Mouse (Mus musculus) layer of hippocampus, postnatal 25 days (tissue): ENCODE measurements around the gene Olfr1341. TPM values are rescaled to one million over a fixed set of nuclear protein-coding genes. Genes with fewer than 3 reads are reported as not detected.

Experiments used
- DNase-seq, 2 experiments: peaks; one replicate each; pipeline ENCODE4 v3.0.0; 2022; ENCODE audit warnings: mixed read lengths in 2 of 2, low spot score in 1 of 2; ENCODE audit errors: extremely low spot score in 1 of 2
- total RNA-seq, 2 experiments: library from RNA; stranded (reverse); gene quantifications; 2 replicates each; pipeline ENCODE4 v1.2.3; 2021

Gene Olfr1341
- total RNA-seq = not detected

DNA sequence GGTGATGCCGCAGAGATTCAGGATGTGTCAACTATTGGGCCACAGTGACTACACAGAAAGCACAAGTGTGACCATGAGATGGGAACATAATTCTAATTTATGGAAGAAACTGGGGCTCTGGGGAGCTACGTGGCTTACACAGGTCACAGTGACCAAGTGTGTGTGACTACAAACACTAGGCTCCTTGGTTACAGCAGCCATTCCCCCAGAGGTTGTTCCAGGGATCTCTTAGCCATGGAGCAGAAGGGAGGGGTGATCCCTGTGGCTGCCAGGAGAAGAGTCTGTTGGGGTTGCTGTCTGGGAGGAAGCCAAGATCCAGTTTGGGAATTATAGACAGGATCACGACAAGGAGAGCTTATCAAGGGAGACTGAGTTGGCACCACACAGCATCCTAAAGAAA, at the start of gene Olfr1341:
Olfr1341 (plus strand) TSS at position 301 of the 400 bp plus-strand sequence.
- no peak for DNase-seq

- no peak for DNase-seq
Measured at GRCm38 (mm10) chr4:118658652-118659051, 44.7 kb upstream of the Olfr1341 start, which contains the start of gene Olfr62. Olfr62 (plus strand) TSS chr4:118658952.

GRCm38 (mm10) chr4:118687086-118687485, 16.2 kb upstream of the Olfr1341 start:
- DNase-seq = no peak

GRCm38 (mm10) chr4:118692412-118692973, 10.8 kb upstream of the Olfr1341 start, which contains the start of gene Olfr1342:
Olfr1342 (minus strand) TSS chr4:118692756.
- no peak for DNase-seq

DNA sequence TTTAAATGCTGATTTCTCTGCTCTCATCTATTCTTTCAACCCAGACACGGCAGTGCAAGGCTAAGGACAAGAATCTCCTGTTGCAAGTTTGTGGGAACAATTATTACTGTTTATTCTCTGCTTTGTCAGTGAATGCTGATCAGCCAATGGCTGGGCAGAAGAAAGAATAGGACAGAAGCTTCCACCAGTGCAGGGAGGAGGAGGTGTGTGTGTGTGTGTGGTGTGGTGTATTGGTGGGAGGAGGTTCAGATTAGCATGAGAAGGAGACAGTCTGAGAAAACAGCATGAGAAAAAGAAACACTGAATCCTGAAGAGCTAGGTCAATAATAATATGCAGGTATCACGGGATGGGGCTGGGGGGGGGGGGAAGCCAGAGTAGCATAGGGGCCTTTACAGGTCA, 9.5 kb upstream of the Olfr1341 start:
- DNase-seq = no peak

- DNase-seq = no peak
Measured at GRCm38 (mm10) chr4:118708086-118708485, 4.8 kb downstream of the Olfr1341 start.

DNA sequence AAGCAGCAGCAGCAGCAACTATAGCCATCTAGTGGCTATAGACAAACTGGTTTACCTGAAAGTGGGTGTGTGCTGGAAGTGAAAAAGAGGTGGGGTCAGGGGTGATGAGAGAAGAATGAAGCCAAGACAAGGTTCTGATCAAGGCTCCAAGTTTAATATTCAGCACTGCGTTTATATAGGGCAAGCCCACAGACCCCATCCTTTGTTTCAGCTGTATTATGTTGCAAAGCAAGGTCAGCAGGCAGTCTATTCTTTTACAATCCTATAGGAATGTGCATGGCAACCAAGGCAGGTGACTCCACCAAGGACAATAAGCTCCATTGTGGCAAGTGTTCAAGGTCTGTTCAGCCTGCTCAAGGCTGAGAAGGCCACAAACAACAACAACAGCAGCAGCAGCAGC, 8.3 kb downstream of the Olfr1341 start:
- DNase-seq = no peak

- DNase-seq = no peak
Measured at GRCm38 (mm10) chr4:118719838-118720237, 16.5 kb downstream of the Olfr1341 start, which contains the start of gene Olfr1340. Olfr1340 (plus strand) TSS chr4:118720138.

GRCm38 (mm10) chr4:118721742-118722483, 18.6 kb downstream of the Olfr1341 start:
- DNase-seq = no peak

DNA sequence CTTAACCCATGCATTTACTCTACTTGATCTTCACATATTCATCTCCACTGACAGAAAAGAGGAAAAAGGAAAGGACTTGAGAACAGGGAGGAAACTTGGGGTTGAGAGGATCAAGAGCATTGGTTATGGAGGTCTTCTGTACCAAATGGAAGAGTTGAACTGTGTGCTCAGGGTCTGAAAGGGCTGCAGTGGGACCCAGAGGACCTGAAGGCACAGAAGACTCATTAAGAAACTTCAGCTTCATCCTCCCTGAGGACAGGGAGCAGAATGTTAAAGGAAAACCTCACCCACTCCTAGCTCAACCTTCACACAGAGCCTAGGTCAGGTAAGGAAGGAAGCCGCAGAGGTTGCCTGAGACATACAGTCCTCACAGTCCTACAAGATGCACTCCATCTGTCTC, 28.6 kb downstream of the Olfr1341 start, which contains the start of gene Olfr1339:
Olfr1339 (plus strand) TSS at position 301 of the 400 bp plus-strand sequence.
- DNase-seq = no peak

GRCm38 (mm10) chr4:118739574-118739973, 36.3 kb downstream of the Olfr1341 start:
- no peak for DNase-seq

DNA sequence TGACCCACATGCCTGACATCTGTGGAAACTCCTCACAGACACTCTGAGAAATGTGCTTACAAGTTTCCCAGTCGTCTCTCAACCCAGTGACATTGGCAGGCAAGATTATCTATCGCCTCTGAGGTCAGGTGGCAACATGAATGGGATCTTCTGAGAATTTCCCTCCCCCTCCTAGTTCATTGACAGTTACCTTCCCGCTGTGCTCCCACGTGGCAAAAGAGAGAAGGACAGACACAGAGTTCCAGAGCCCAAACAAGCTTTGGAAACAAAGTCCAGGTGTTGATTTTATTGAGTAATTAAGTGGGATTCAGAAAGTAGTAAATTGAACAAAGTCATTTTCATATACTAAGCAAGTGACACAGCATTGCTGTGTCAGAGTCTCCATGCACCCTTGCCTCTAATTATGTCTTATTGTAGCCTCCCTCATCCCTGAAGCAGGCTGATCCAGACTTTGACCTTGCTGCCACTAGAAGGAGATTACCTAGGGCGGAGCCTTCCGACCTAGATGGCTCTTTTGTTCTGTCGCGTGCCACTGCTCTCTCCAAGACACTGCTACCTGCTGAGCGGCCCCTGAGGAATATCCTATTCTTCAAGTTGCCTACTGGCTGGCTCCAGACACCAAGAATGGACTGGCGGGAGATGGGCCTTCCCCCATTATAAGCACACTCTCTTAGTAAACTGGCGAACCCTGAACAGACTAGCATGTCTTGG, 37.8 kb downstream of the Olfr1341 start:
- DNase-seq = no peak

DNA sequence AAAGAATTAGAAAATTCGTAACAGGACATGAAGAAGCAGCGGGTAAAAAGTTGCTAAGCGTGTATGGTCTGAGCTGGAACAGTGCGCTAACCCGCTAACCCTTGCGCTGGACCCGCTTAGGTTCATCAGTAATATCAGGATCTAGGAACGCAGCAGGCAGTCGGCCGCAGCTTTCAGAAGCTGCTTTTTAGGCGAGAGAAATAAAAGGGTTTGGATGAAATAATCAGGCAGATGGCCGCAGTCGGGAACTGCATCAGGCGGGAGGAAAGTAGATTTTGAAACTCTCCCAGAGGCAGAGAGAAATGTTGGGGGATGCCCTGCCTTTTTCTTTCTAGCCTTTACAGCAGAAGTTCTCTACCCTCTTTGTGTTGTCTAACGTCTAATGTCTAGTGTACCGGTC, 38.6 kb downstream of the Olfr1341 start:
- no peak for DNase-seq

DNA sequence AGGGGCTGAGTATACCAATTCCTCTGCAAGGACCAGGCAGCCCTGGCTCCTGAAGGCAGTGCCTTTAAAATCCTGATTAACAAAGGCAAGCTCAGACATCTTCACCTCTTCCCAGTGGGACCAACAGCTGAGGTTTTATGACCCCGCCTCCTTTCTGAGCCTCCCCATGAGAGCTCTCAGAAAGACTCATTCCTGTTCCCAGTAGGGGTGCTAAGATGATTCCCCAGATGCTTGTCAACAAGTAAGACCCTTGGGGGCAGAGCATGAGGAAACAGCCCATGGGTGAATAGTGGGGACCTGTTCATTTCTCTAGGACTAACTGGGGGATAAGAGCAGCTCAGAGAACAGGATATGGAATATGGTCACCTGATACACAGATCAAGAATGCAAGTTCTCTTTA, 55.3 kb downstream of the Olfr1341 start, which contains the start of gene Olfr1338:
Olfr1338 (minus strand) TSS at position 101 of the 400 bp plus-strand sequence.
- DNase-seq = no peak

Other genes with a start within 250 kb of the Olfr1341 start
- under 1 TPM in 1 of 2 experiments, not detected in 1; 0.34 TPM for gene Mpl, start 246.0 kb upstream of the Olfr1341 start, total RNA-seq
- 1 to 10 TPM; 7.0 to 8.1 TPM for gene Tie1, start 213.5 kb upstream of the Olfr1341 start, total RNA-seq
- gene 2610528J11Rik, start 176.5 kb upstream of the Olfr1341 start, total RNA-seq = not detected
- 10 to 100 TPM; 10.4 to 12.3 TPM for gene Tmem125, start 159.5 kb upstream of the Olfr1341 start, total RNA-seq
- under 1 TPM; 0.47 to 0.71 TPM for gene Cfap57, start 82.7 kb upstream of the Olfr1341 start, total RNA-seq
- 10 to 100 TPM; 56.0 to 65.6 TPM for gene Ebna1bp2, start 82.7 kb upstream of the Olfr1341 start, total RNA-seq
- gene Olfr62, start 44.6 kb upstream of the Olfr1341 start, total RNA-seq = not detected
- not detected for gene Olfr1342, start 10.8 kb upstream of the Olfr1341 start, total RNA-seq
- not detected for gene Olfr1340, start 16.6 kb downstream of the Olfr1341 start, total RNA-seq
- not detected for gene Olfr1339, start 28.7 kb downstream of the Olfr1341 start, total RNA-seq
- gene Olfr1338, start 55.2 kb downstream of the Olfr1341 start, total RNA-seq = not detected
- gene Olfr1337, start 79.1 kb downstream of the Olfr1341 start, total RNA-seq = not detected
- not detected for gene Olfr1335, start 106.4 kb downstream of the Olfr1341 start, total RNA-seq
- gene Olfr1333, start 132.8 kb downstream of the Olfr1341 start, total RNA-seq = not detected
- gene Olfr1331, start 161.1 kb downstream of the Olfr1341 start, total RNA-seq = not detected
- gene Olfr1330, start 185.1 kb downstream of the Olfr1341 start, total RNA-seq = not detected
- not detected for gene Olfr1329, start 213.9 kb downstream of the Olfr1341 start, total RNA-seq
- not detected for gene Olfr1328, start 235.1 kb downstream of the Olfr1341 start, total RNA-seq